Mouse (Mus musculus): Measurements from ENCODE around the gene Rexo1.

Gene Rexo1

DNA sequence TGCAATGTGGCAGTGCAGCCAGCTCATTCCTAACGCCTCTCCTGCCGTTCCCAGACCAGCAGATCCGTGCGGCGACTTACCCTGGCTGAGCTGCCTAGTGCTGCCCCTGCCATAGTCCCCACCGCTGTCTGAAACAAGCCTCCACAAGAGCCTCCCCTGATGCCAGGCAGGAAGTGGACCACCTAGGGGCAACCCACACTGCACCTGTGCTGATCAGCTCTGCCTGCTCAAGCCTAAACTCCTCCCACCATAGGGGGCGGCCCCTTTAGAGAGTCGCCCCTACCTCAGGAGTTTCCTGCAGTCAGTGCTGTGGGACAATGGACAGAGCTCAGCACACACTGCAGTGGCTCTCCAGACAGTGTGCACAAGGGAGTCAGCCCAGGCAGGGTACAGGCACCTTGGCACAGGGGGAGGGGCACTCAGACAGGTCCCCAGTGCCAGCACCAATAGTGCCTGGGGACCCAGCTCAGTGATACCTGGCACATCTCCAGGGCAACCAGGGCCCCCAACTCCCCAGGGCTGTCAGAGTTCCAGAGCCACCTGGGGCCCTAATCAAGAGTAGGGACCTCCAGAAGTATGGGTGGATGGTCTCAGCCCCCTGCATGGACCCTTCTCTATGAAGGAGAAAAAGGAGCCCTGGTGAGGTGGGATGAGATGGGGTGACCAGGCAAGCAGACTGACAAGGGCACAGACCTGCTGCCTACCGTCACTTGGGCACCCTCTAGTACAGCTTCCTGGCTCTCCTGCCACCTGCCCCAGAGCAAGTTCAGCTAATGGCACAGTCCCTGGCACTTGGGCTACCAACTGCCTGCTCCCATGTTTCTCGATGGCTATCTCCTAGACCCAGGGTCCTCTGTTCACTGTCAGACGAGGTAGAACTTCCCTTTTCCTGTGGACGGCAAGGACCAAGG is 23.5 kb upstream of the Rexo1 start:
- DNase-seq (ENCODE audit: extremely low spot score, low read depth, low spot score): no peak

DNA sequence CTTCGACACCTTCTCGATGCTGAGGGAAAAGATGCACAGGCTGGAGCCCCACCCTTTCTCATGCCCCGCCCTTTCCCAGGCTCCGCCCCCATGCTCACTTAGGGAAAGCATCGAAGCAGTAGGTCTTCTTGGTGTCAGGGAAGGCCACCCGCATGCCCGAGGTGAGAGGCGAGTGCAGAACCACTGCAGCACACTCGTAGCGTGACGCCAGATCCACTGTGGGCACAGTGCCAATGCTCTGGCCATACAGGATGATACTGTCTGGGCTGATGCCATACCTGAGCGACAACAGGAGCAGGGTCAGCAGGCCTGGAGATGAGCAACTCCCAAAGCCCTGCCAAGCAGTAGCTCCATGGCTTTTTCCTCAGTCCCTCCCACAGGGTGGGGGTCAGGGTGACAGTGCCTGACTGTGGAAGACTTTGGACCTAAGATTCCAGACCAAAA is 22.7 kb upstream of the Rexo1 start:
- no peak for DNase-seq (ENCODE audit: extremely low spot score, low read depth, low spot score)

DNA sequence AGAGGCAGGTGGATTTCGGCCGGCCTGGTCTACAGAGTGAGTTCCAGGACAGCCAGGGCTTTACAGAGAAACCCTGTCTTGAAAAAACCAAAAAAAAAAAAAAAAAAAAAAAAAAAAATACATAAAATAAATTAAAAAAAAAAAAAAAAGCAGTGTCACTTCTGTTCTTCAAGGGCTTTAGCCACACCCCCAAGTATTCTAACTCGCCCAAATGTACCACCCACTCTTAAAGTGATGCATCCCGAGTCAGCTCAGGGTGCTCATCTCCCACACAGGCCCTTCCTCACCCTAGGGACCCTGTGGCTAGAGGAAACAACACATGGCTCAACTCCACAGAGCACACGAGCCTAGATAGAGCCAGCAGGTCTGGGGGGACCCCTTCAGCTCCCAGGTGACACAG is 21.7 kb upstream of the Rexo1 start:
- DNase-seq (ENCODE audit: extremely low spot score, low read depth, low spot score): no peak

DNA sequence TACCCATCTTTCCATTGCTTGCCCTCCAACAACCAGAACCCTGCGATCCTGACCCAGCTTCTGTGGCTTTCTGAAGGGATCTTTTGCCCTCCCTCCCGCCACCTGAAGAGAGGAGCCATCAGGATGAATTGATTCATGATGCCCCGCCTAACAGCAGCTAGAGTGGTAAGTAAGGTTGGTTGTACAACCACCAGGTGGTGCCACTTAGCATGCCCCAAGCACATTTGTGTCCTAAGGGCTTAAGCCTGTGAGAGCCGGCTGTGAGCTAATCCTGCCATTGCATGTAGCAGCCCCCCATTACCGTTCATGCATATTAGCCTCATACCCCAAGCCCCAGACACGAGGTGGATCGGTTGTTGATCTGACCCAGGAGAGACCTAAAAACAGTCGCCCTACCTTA is 17.6 kb upstream of the Rexo1 start:
- no peak for DNase-seq (ENCODE audit: extremely low spot score, low read depth, low spot score)

DNA sequence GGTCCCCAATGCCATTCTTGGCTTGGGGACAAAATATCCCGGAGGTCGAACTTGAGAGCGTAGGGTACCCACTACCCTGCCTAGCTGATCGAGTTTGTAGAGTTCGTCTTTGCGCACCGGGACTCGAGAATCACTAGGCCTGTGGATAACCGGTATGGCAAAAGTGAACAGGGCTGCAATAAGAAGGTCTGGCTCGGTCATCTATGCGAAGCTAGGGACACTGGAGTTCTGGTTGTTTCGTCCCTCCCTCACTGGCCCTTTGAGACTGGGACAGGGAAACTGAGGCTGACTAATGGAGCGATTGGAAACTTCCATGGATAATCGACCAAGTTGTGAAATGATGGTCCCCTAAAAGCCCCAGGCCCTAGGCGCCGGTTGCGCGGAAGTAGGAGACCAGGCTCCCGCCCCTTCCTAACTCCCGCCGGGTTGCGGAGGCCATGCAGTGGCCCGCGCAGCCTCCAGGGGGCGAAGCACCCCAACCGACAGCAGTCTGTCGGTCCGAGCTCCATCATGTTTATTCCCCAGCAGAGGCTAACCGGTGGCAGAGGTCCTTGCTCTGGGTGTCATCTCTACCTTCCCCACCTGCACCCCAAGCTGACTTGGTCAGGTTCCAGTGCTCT is 16.9 kb upstream of the Rexo1 start:
- DNase-seq (ENCODE audit: extremely low spot score, low read depth, low spot score): no peak

DNA sequence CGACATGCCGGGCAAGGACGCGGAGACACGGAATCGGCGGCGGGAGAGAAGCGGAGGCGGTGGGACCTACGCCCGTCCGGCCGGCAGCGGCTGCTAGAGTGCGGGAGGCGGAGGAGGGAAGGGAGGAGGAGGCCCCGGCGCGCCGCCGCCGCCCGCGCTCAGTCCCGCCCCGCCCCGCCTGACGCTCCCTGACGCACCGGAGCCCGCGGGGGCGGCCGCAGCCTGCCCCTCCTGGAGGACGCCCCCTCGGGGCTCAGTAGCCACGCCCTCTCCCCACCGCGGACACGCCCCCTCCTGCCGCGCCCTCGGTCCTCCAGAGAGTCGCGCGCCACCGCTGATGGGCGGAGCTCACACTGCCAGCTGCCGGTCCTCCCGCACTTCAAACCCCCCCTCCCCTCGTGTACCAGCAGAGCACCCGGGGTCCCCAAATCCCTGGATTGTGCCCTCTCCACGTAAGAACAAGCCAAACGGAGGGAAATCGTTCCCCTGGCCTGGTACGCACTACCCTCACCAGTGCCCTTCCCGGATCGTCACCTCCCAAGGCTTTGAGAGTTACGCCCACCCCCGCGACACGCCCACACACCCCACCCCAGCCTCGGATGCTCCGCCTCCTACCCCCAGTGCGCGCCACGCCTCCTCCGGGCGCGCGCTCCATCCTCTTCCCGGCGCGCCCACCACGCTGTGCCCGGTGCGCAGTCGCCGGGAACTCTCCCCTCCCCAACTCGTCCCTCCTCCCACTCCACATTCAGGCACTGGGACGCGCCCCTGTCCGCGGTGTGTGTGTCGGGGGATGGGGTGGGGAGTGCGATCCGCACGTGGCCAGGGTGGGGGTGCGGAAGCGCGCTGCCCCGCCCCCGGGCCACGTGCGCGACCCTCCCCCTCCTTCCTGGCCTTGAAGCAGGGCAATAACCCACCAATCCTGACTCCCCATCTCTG is 16.1 kb upstream of the Rexo1 start, which contains the start of gene Klf16:
Klf16 (minus strand) TSS at position 127 of the 936 bp plus-strand sequence.
- DNase-seq (ENCODE audit: extremely low spot score, low read depth, low spot score): peak; percentile 77

DNA sequence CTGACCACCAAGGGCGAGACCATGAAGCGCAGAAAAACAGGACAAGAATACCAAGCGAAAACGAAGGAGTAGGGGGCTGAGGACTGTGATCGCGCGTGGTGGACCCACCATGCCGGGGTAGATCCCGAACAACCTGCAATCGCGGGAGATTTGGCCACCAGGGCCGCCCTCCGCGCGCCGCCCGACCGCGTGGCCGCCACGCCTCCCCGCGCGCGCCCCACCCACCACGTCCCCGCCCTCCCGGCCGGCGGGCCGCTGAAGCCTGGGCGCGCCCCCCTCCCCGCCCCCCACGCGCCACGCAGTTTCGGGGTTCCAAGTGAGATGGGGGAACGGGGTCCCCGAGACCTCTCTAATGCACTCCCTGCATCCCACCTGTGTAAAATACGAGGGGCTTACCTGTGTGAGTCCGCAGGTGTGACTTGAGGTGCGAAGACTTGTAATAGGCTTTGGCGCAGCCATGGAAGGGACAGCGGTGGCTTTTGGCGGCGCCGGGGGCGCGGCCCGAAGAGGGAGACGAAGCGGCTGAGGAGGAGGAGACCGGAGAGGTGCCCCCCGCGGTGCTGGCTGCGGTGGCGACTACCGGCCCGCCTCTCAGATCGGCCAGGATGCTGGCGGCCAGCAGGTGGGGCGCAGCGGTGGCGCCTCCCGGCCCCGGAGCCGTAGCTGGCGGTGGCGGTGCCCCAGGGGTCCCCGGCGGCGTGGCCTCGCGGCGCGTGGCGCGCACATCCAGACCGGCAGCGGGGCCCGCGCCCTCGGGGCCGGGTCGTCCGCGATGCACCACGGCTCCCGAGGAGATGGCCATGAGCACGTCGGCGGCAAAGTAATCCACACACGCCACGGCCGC is 15.2 kb upstream of the Rexo1 start:
- no peak for DNase-seq (ENCODE audit: extremely low spot score, low read depth, low spot score)

DNA sequence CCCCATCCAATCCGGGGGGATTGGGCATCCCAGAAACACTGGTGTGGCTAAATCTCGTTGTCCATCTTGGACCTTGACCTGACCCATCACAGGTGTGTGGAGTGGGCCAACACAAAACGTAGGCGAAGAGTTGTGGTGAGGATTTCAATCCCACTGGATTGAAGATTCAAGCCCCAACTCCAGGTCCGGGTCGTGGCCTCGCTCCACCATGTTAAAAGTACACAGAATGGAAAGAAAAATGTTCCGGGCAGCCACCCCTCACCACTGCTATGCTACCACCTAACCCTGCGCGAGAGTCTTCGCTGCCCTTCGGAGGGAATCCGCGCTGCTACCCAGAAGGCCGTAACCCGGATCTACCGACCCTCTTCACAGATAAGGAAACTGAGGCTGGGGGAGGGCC is 14.6 kb upstream of the Rexo1 start:
- no peak for DNase-seq (ENCODE audit: extremely low spot score, low read depth, low spot score)

DNA sequence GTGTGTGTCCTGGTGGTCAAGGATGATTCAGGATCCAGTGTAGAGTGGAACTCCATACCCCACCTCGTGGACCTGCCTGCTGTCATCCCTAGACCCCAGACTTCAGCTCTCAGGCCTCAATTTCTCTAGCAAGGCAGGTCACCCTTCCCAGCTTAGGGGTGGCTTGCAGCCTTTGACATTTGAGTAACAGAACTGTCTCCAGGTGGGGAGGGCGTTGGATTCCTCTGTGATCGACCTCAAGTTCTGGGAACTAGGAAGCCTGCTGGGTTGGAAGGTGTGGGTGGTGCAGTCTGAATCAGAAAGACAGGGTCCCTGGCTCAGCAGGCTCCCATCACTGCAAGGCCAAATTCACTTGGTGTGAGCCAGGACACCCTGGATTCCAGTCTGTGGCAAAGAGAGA is 13.5 kb upstream of the Rexo1 start:
- DNase-seq (ENCODE audit: extremely low spot score, low read depth, low spot score): no peak

DNA sequence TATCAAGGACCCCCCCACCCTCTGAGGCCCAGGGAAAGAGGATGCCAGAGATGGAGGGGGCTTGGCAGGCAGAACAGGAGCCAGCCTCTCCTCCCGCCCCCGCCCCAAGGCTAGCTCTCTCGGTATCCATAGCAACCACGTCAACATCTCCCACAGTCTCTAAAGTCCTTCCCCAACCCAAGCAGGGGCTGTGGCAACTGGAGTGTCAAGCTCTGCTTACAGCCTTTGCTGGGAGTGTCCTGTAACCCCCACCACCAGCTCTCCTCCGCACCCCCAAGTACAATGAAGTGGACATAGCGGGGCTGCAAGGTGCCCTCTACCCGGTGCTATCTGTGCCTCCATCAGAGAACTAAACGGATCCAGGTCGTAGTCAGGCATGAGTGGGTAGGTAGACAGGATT is 12.6 kb upstream of the Rexo1 start:
- DNase-seq (ENCODE audit: extremely low spot score, low read depth, low spot score): no peak

DNA sequence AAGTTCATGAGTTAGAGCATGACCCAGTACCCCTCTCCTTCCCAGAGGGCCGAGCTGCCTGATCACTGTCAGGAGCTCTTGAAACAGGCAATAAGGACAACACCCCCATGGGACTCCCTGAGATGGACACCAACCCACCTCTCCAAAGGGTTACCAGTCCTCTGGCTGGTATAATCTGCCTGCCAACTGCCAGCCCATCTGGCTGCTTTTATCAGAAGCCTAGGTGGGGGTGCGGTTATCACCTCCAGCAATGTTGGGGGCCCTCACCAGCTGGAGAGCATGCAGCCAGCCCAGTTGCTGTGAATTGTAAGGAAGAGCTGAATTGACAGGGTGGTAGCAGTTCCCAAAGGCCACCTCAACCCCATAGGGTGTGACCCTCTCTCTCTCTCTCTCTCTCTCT is 11.1 kb upstream of the Rexo1 start:
- DNase-seq (ENCODE audit: extremely low spot score, low read depth, low spot score): no peak

DNA sequence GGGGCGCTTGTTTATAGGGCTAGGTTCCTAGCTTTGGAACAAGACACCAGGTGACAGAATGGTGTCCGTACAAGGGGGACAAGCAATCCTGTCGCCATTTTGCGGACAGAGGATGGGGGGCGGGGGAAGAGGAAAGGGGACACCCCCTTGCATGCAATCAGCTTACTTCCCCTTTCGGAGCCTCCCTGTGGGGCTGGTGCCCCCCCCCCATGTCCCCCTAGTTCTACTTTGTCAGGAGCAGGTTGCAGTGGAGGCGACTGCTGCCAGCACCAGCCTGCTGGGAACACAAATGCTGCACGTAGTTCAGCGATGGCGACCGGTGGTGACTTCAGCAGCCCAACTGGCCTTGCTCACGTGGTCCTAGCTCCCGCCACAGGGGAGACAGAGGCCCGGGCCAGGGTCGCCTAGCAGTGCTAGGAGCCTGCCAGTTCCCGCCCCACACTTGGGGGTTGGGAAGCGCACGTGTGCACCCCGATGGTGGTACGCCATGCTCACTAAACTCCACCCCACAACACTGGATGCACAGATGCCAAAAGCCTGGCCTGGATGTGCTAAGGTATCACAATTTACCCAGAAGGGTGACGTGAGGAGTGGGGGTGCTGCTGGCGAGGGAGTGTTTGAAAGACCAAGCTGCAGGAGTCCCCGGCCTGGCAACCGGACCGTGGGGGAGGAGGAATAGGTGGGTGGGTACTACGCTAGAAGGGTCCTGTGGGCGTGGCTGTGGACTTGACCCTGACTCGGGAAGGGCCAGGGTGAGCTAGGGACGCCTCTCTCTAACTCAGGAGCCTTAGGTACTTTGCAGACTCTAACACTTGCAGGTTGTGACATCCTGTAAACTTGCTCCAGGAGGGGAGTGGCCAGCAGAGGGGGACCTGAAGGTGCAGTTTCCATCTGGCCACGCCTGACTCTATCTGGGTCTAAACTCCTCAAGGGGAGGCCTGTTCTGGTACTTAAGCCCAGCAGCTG is 9.8 kb upstream of the Rexo1 start:
- DNase-seq (ENCODE audit: extremely low spot score, low read depth, low spot score): no peak

DNA sequence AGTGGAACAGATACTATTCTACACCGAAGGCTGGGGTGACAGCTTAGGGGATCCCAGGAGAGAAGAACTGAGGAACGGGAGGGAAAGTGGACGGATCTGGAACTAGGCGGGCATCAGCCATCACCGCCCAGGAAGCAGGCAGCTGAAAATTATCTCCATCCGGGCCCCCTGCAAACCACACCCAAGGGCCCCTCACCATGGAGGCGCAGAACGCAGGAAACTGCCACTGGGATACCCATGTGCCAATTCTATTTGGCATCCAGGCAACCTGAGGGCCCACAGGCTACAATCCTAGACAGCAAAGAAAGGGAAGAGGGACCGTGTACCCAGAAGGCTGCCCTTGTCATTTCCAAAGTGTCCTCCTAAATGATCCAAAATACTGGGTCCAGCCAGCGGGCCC is 9.1 kb upstream of the Rexo1 start:
- no peak for DNase-seq (ENCODE audit: extremely low spot score, low read depth, low spot score)

DNA sequence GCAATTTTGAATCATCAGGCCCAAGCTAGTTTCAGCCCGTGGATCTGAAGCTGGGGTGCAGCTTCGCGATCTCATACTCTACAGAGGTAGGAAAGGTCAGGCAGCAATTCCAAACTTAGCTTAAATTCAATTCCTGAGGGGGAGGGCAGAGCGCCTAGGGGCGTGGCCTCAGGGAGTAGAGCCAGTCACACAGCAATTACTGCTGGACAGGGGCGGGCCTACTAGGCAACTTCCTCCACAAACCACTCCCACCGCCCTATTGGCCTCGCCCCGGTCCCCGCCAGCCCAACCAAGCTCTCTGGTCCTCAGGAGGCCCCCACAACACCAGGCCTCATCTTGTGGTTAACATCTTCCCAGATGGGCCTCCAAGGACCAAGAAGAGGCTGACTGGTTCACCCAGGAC is 8.3 kb upstream of the Rexo1 start:
- no peak for DNase-seq (ENCODE audit: extremely low spot score, low read depth, low spot score)

DNA sequence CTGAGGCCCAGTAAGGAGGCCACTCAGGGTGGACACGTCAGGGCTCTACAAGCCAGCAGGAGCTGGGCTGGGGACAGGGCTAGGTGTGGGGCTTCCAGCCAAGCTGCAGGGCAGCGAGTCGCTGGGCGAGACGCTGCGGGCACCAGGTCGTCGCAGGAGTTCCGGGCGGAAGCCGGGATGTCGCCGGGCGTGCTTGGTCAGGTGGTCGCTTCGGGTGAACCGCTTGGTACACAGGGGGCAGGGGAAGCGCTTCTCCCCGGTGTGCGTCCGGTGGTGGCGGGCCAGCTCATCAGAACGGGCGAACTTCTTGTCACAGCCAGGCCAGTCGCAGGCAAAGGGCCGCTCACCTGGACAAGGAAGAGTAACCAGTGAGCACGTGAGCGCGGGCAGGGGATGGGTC is 7.5 kb upstream of the Rexo1 start:
- no peak for DNase-seq (ENCODE audit: extremely low spot score, low read depth, low spot score)

DNA sequence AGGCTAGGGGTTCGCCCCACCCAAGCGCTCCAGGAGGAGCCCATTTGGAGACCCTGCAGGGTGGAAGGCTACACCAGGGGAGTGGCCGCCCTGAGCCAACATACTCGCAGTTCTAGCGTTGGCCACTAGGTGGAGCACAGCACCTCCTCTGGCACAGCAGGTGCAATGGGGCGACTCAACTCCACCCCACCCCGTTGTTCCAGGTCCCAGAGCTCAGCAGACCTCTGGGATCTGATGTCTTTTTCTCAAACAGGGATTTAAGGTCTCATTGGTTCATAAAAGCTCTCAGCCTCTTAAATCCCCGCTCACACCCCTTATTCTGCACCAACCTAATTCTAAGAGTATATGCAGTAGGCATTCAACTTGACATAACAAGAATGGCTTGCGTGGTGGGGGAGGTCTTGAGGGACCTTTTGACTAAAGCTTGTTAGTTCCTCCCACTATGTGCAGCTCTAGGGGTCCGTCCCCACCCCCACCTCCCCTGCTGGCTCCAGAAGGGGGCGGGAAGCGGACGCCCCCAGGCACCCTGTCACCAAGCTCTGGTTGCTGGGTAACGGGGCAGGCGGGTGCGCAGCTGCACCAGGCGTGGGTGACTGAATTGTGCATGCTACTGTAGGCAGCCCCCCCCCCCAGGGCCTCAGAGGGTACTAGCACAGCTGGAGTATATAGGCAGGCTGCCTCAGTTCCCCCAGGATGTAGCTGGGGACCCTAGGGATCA is 5.2 kb upstream of the Rexo1 start:
- DNase-seq (ENCODE audit: extremely low spot score, low read depth, low spot score): no peak

DNA sequence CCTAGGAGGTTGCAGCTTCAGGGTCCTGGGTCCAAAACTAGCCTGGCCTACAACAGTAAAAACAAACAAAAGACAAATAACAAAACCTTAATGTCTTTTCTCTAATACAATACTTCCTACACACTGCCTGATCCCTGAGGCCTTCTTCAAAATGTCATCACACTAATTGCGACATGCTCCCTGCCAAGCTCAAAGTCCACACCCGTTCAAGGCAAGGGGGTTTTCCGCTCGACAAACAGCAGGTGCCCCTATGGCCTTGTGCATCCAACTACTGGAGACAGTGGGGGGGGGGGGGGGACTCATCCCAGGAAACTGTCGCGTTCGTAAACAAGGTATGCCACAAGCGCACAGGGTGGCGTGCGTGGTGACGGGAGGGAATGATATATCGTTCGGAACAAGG is 739 bp downstream of the Rexo1 start:
- no peak for DNase-seq (ENCODE audit: extremely low spot score, low read depth, low spot score)

DNA sequence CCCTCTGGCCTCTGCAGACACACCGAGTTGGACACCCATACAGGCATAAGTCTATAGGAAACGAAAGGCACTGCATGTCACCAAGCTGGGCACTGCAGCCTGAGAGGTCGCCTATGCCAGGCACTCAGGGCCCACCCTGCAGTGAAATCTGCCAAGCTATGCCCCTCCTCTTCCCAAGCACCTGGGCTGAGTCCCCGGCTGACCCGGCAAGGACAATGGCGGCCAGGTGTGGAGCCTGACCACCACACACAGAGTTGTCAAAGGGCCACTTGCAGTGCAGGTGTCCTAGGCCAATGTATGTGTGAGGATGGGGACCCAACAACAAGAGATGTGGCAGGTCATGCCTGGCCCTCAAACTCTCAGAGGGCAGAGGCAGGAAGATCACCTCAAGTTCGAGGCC is 1.9 kb downstream of the Rexo1 start:
- DNase-seq (ENCODE audit: extremely low spot score, low read depth, low spot score): no peak

Measured in hindlimb bud, embryonic 11.5 days (tissue).